Mouse (Mus musculus) stomach, embryonic 15.5 days (tissue): Measurements from ENCODE around the gene Crocc2. TPM values are rescaled to one million over a fixed set of nuclear protein-coding genes. Genes with fewer than 3 reads are reported as not detected.

ENCODE experiments used
- ATAC-seq: fragments of 200-750 bp; cut with Nextera tagmentation; 2 replicates; pipeline ENCODE4 v1.8.0; 2017; ENCODE audit warnings: low read depth, moderate number of reproducible peaks, moderate TSS enrichment; ENCODE audit not compliant: insufficient read depth, low FRiP score
- H3K27ac ChIP-seq: fragments of 300-500 bp; sonication (generic); 2 replicates; pipeline ENCODE4 v1.5.1; 2015; ENCODE audit warnings: mild to moderate bottlenecking, inconsistent platforms
- H3K27me3 ChIP-seq: fragments of 300-500 bp; sonication (generic); replicated peaks from 2 replicates; pipeline ENCODE4 v1.6.1; 2015; ENCODE audit warnings: inconsistent platforms
- H3K36me3 ChIP-seq: fragments of 300-500 bp; sonication (generic); 2 replicates; pipeline ENCODE4 v1.6.1; 2015; ENCODE audit warnings: inconsistent platforms
- H3K4me1 ChIP-seq: fragments of 300-500 bp; sonication (generic); 2 replicates; pipeline ENCODE4 v1.6.1; 2015; ENCODE audit warnings: inconsistent platforms
- H3K4me2 ChIP-seq: fragments of 300-500 bp; sonication (generic); 2 replicates; pipeline ENCODE4 v1.6.1; 2015; ENCODE audit warnings: mild to moderate bottlenecking, inconsistent platforms
- H3K4me3 ChIP-seq: fragments of 300-500 bp; sonication (generic); replicated peaks from 2 replicates; pipeline ENCODE4 v1.5.1; 2015; ENCODE audit warnings: inconsistent platforms
- H3K9ac ChIP-seq: fragments of 300-500 bp; sonication (generic); 2 replicates; pipeline ENCODE4 v1.6.1; 2015; ENCODE audit warnings: inconsistent platforms
- H3K9me3 ChIP-seq: fragments of 300-500 bp; sonication (generic); 2 replicates; pipeline ENCODE4 v1.6.1; 2016; ENCODE audit warnings: inconsistent platforms
- WGBS: fragments of 180-500 bp; shearing (Covaris S2); methylation state at CpG from one replicate; pipeline ENCODE4 v1.1.7; 2015; 5-methylcytosine and 5-hydroxymethylcytosine counted together
- polyA plus RNA-seq: library from polyadenylated mRNA; unstranded; fragments of >200 nt; fragmentation: Nextera tagmentation; extraction: Ambion mirVana; gene quantifications from 2 replicates; pipeline ENCODE4 v1.2.1, GENCODE M21; 2015

The Crocc2 gene
- 0.15 and 0.21 TPM in 2 replicates for polyA plus RNA-seq

DNA sequence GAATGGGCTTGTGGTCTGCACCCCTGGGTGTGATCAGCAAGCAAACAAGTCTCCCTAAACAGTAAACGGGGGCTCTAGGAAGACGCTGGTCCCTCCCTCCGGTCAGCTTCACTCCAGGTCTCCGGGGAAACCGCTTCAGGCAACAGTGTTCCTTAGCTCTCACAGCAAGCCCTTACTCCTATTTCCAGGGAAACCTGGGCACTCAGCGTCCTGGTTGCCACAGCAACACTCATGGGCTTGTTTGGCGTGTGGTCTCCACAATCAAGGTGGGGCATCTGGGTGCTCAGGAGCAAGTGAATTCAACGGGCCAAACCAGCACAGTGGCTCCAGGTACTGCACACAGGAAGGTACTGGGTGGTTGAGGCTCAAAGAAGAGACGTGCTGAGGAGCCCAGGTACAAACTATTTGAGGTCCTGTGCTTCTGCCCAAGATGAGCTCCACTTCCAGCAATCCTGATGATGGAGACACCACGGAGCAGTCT lies at the start of gene Crocc2:
Gene Crocc2, plus strand, starts transcription at position 431 of the 481 bp plus-strand sequence.
- H3K9ac ChIP-seq: no peak within 1 kb of the TSS
- 39% methylated on average over 10 of the region's 10 CpGs for WGBS
- no peak within 1 kb of the TSS for H3K4me3 ChIP-seq
- no peak within 1 kb of the TSS for H3K4me2 ChIP-seq
- H3K9me3 ChIP-seq: no peaks in the 10 kb centered on the region
- H3K27me3 ChIP-seq: 0 out of 2 replicates have a peak, but pooled peaks cover 3% of the 10 kb centered on the region
- ATAC-seq: no peak
- no peaks in the 10 kb centered on the region for H3K36me3 ChIP-seq
- H3K27ac ChIP-seq: no peak within 1 kb of the TSS
- H3K4me1 ChIP-seq: no peaks in the 10 kb centered on the region

DNA sequence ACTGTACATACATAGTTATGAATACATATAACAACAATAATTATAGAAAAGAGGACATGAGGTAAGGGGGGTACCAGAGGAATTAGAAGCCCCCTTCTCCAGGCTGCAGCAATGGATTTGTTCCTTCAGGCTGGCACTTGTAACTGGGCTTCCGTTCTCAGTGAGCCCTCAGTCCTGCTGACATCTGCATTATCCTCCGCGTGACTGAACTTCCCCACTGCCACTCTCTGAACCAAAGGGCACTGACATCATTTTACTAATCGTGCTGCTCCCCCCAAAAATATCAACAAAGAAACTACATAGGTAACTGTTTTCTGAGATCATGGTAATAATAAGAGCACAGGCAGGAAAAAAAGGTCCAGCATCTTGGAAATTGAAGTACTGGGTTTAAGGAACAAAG lies 49.7 kb upstream of the Crocc2 start:
- Histone ChIP-seq H3K4me2 (no peak overlapping the region), H3K9me3 (no peaks in the 10 kb centered on the region), H3K4me3 (no peak overlapping the region), H3K36me3 (no peaks in the 10 kb centered on the region), H3K27me3 (no peaks in the 10 kb centered on the region), H3K9ac (no peak overlapping the region), H3K27ac (no peak overlapping the region), H3K4me1 (peaks cover 3% of the 10 kb centered on the region; the same call in 1 of the 2 replicates)
- WGBS: 33% methylated on average over 4 of the region's 4 CpGs
- ATAC-seq: no peak

DNA sequence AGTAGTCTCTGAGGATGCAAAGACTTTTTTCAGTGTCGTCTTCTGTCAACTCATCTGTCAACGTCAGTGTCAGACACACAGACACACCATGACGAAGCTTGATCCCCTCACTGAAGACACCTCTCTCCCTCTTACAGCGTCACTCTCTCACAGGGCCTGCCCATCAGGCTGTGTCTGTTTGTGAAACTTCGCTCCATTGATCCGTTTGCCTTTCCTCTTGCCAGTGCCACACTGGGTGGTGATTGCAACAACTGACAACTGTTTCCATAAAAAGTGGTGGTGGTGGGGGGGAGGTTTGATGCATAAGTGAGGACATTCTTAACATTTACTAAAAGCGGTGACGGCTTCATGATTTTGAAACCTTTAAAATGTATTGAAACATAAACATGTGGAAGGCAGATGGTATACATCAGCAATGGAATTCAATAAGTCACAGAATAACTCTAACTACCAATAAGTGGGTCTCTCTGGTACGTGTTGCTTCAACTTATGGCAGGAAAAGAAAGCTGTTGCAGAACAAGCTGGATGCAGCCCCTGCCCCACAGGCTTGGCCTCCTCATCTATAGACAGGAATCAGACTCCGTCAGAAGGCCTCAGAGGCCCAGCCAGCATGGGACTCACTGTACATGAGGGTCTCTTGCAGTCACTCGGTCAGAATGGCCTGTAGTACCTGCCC lies 45.2 kb upstream of the Crocc2 start:
- WGBS: 62% methylated on average over 11 of the region's 11 CpGs
- H3K4me3 ChIP-seq: no peak overlapping the region
- H3K36me3 ChIP-seq: no peaks in the 10 kb centered on the region
- no peak overlapping the region for H3K9ac ChIP-seq
- H3K4me2 ChIP-seq: no peak overlapping the region
- peaks cover 5% of the 10 kb centered on the region for H3K4me1 ChIP-seq
- no peak overlapping the region for H3K27ac ChIP-seq
- no peaks in the 10 kb centered on the region for H3K9me3 ChIP-seq
- ATAC-seq: no peak
- no peaks in the 10 kb centered on the region for H3K27me3 ChIP-seq

DNA sequence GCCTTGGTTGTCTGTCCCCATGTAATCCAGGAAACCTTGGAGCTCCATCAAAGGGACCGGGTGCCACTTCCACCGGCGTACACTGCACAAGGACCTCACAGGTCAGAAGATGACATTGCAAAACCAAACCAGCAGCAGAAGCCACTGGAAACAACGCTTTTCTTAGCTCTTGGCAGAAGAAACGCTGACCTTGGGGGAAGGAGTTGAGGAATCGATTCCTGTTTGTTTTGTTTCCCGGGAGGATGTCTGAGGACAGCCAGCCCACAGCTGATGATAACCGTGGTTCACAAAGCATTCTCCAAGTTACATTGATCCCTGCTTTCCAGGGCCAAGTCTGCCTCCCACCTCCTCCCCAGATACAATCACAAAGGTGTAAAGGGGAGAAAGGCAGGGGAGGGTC lies 44.5 kb upstream of the Crocc2 start:
- WGBS: 53% methylated on average over 8 of the region's 8 CpGs

DNA sequence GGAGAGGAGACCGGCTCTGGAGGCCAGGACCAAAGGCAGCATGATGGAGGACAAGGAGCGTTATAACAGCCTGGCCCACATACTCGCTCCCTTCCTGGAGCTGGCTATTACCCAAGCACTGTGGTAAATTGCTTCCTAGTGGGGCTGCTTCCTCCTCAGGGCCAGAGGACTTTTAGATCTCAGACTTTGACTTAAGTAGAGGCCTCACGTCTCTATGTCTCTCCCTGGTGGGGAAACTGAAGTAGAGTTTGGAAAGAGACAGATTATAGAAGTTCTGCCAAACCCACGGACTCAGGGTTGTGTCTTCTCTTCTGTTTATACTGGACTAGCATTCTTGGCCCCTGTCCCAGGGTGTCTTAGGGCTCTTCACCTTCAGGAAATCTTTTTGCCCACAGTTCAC lies 43.3 kb upstream of the Crocc2 start:
- Histone ChIP-seq H3K4me1 (peaks cover 5% of the 10 kb centered on the region), H3K4me3 (no peak overlapping the region), H3K27ac (no peak overlapping the region), H3K36me3 (no peaks in the 10 kb centered on the region), H3K4me2 (no peak overlapping the region), H3K9me3 (no peaks in the 10 kb centered on the region), H3K27me3 (no peaks in the 10 kb centered on the region), H3K9ac (no peak overlapping the region)
- no peak for ATAC-seq
- 51% methylated on average over 5 of the region's 5 CpGs for WGBS

More for the DNA sequence above, 44.5 kb upstream of the Crocc2 start:
- Histone ChIP-seq H3K4me2 (no peak overlapping the region), H3K9me3 (no peaks in the 10 kb centered on the region), H3K36me3 (no peaks in the 10 kb centered on the region), H3K4me1 (peaks cover 5% of the 10 kb centered on the region), H3K27ac (no peak overlapping the region), H3K27me3 (no peaks in the 10 kb centered on the region), H3K9ac (no peak overlapping the region), H3K4me3 (no peak overlapping the region)
- ATAC-seq: no peak

DNA sequence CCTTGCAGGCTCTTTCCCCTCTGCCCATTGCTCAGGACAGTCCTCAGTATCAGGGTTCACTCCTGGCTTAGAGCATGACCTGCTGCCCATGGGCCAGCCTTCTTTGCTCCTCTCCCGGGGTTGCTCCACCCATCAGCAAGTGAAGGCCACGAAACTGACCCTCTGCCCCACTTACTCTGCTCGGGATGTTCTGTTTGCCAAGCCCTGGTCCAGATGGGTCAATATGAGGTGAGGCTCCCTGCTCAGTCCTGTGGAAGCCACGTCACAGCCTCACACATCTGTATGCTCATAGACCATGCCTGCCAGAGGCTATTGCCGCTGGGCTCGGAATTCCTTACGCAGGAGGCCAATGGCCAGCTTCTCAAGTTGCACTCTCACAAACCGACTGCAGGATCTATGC lies 40.3 kb upstream of the Crocc2 start:
- Histone ChIP-seq H3K4me1 (peaks cover 5% of the 10 kb centered on the region), H3K9me3 (no peaks in the 10 kb centered on the region), H3K9ac (no peak overlapping the region), H3K27me3 (no peaks in the 10 kb centered on the region), H3K36me3 (no peaks in the 10 kb centered on the region), H3K27ac (no peak overlapping the region), H3K4me3 (no peak overlapping the region), H3K4me2 (no peak overlapping the region)
- no peak for ATAC-seq
- WGBS: 75% methylated on average over 8 of the region's 8 CpGs

DNA sequence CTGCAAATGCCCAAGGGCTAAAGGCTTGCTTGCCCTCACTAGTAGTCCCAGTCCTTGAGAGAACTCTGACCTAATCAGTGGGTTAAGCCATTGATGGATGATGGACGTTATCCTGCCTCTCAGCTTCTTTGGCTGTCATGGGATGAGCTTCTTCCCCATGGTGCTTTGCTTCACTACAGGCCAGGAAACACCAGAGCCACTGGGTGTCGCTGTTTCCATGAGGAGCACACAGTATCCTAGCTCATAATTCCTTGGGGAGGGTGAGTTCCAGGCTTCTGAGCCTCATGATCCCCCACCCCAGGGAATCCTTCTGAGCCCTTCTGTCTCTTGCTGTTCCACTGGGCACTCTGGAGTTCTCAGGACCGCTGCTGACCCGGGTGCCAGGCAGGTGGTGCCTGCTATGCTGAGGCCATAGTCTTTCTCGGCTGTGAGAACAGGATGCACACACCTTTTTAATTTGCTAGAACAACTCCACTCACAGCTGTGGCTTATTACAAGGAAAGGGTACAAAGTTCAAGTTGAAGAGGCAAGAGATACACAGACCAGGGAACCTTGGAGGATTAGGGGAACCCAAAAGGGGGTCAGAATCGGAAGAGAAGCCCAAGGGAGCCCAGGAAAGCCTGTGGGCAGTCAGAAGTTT lies 39.7 kb upstream of the Crocc2 start:
- H3K4me3 ChIP-seq: no peak overlapping the region
- no peak overlapping the region for H3K9ac ChIP-seq
- 23% methylated on average over 6 of the region's 6 CpGs for WGBS
- H3K9me3 ChIP-seq: no peaks in the 10 kb centered on the region
- ATAC-seq: 0 out of 2 replicates have a peak, but pooled peaks have one; percentile 28
- H3K27ac ChIP-seq: no peak overlapping the region
- H3K27me3 ChIP-seq: no peaks in the 10 kb centered on the region
- no peaks in the 10 kb centered on the region for H3K36me3 ChIP-seq
- H3K4me2 ChIP-seq: no peak overlapping the region
- peaks cover 2% of the 10 kb centered on the region for H3K4me1 ChIP-seq

DNA sequence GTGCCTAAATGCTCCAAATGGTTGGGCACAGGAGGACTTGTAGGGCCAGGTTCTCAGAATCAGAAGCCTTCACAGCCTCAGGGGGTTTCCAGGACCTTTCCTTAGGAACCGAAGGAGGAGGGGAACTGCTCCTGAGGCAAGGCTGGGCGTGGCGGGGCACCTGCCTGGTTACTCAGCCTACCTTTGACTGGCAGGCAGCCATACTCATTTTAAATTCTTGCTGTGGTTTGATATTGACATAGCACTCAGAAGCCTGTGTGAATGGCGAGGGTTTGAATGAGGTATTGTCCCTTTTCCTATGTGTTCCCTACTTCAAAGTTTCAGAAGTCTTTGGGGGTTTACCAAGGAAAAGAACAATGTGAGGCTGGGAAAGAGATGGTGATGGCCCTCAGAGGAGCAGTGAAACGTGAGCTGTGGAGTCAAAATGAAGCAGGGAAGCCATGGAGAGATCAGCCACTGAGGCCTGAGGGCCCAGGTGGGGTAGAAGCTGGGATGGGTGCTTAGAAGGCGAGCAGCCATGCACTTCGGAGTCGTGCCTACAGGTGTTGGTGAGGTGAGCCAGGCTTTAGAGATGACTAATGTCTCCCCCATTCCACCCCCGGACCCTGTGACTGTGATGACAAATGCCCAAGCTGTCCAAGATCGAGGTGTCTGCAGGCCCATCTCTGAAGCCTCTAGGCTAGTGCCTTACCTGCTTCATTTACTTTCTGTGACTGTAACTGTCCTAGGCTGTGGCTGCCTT lies 38.1 kb upstream of the Crocc2 start:
- no peak overlapping the region for H3K9ac ChIP-seq
- no peaks in the 10 kb centered on the region for H3K27me3 ChIP-seq
- peak; percentile 59 for ATAC-seq
- WGBS: 54% methylated on average over 10 of the region's 10 CpGs
- H3K4me3 ChIP-seq: no peak overlapping the region
- no peaks in the 10 kb centered on the region for H3K4me1 ChIP-seq
- H3K36me3 ChIP-seq: no peaks in the 10 kb centered on the region
- H3K27ac ChIP-seq: no peak overlapping the region
- H3K9me3 ChIP-seq: no peaks in the 10 kb centered on the region
- no peak overlapping the region for H3K4me2 ChIP-seq

DNA sequence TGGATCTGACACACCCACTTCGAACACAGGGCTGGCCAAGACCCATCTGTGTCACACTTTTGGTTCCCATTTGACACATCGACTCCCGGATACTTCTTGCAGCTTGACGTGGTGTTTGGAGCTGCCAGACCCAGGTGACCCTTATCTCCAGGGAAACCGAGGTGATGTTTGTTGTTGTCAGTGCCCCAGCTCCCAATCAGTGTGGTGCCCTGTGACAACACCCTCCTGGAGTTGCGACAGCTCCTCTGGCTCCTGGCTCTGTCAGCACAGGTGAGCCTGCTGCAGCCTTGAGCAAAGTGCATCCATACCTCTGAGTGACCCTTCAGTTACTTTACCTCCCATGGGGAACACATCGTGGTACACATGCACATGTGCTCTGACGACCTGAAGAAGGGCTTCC lies 35.8 kb upstream of the Crocc2 start:
- H3K27me3 ChIP-seq: no peaks in the 10 kb centered on the region
- H3K9me3 ChIP-seq: no peaks in the 10 kb centered on the region
- H3K4me2 ChIP-seq: no peak overlapping the region
- H3K9ac ChIP-seq: no peak overlapping the region
- no peak overlapping the region for H3K4me3 ChIP-seq
- no peaks in the 10 kb centered on the region for H3K36me3 ChIP-seq
- WGBS: 50% methylated on average over 8 of the region's 8 CpGs
- ATAC-seq: no peak
- no peaks in the 10 kb centered on the region for H3K4me1 ChIP-seq
- no peak overlapping the region for H3K27ac ChIP-seq

DNA sequence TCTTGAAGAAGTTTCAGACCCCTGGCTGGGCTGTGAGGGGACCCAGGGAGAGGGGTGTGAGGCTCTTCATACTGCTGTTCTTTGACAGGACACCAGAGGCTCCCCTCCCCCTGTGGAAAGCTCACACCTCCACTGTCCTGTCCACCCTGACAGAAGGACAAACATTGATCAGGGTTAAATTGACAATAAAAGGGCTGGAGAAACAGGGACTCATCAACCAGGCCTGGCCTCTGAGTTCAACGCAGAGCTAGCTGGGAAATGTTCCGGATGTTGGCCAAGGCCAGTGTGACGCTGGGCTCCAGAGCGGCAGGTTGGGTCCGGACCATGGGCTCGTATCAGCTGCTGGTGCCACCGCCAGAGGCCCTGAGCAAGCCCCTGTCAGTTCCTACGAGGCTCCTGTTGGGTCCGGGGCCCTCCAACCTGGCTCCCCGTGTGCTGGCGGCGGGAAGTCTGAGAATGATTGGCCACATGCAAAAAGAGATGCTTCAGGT lies 33.4 kb upstream of the Crocc2 start, which contains the start of gene Agxt:
Gene Agxt, plus strand, starts transcription at position 205 of the 491 bp plus-strand sequence.
- Histone ChIP-seq H3K4me1 (no peaks in the 10 kb centered on the region), H3K4me3 (no peak within 1 kb of the TSS), H3K9ac (no peak within 1 kb of the TSS), H3K27ac (no peak within 1 kb of the TSS), H3K9me3 (no peaks in the 10 kb centered on the region), H3K27me3 (no peaks in the 10 kb centered on the region), H3K4me2 (no peak within 1 kb of the TSS), H3K36me3 (no peaks in the 10 kb centered on the region)
- WGBS: 80% methylated on average over 12 of the region's 12 CpGs
- no peak for ATAC-seq

DNA sequence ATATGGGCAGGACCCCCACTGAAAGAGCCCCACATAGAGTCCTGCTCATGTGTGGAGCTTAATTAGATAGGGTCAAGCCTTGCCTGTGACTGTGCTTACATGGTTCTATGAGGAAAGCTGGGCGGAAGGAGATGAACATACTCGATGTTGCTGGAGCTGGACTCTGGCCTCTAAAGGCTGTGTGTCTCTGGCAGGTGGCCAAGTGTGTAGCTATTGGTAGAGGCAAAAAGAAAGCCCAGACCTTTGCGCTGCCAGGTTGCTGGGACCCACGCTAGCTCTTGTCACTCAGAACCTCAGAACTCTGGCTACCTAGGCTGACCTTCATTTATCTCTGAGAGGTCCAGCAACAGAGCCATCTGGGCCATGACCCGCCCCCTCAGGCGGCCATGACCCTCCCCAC lies 30.0 kb upstream of the Crocc2 start:
- Histone ChIP-seq H3K27me3 (no peaks in the 10 kb centered on the region), H3K36me3 (no peaks in the 10 kb centered on the region), H3K4me2 (no peak overlapping the region), H3K4me1 (no peaks in the 10 kb centered on the region), H3K27ac (no peak overlapping the region), H3K9ac (no peak overlapping the region), H3K4me3 (no peak overlapping the region), H3K9me3 (no peaks in the 10 kb centered on the region)
- 63% methylated on average over 6 of the region's 6 CpGs for WGBS
- peak; percentile 65 for ATAC-seq

DNA sequence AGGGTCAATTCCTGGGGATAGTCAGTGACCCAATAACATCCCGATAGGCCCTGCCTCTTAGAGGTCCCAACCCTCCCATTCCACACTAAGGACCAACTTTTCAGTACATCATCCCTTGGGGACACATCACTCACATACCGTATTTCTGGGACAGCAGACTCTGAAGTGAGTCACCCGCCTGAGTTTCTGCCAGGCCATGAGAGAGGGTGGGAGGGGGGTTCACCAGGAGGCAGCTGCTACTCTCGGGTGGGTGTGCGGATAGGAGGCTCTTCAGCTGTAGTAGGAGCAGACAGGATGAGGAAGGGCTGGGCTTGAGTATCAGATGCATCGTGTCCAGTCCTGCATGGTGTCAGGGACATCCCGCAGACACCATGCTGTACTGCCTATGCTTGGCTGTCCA lies 28.8 kb upstream of the Crocc2 start:
- Histone ChIP-seq H3K4me1 (no peaks in the 10 kb centered on the region), H3K36me3 (no peaks in the 10 kb centered on the region), H3K4me3 (no peak overlapping the region), H3K4me2 (no peak overlapping the region), H3K27me3 (no peaks in the 10 kb centered on the region), H3K27ac (no peak overlapping the region), H3K9ac (no peak overlapping the region), H3K9me3 (no peaks in the 10 kb centered on the region)
- no peak for ATAC-seq
- WGBS: 74% methylated on average over 7 of the region's 7 CpGs
